Mouse (Mus musculus): ENCODE data around the gene Vamp8.

Vamp8 gene

GRCm38 (mm10) chr6:72389941-72390771 is at the start of gene Vamp8:
Gene Vamp8 (minus strand): TSS chr6:72390703.
- peak; percentile 52 for DNase-seq (ENCODE audit: low read depth, low spot score)

DNA sequence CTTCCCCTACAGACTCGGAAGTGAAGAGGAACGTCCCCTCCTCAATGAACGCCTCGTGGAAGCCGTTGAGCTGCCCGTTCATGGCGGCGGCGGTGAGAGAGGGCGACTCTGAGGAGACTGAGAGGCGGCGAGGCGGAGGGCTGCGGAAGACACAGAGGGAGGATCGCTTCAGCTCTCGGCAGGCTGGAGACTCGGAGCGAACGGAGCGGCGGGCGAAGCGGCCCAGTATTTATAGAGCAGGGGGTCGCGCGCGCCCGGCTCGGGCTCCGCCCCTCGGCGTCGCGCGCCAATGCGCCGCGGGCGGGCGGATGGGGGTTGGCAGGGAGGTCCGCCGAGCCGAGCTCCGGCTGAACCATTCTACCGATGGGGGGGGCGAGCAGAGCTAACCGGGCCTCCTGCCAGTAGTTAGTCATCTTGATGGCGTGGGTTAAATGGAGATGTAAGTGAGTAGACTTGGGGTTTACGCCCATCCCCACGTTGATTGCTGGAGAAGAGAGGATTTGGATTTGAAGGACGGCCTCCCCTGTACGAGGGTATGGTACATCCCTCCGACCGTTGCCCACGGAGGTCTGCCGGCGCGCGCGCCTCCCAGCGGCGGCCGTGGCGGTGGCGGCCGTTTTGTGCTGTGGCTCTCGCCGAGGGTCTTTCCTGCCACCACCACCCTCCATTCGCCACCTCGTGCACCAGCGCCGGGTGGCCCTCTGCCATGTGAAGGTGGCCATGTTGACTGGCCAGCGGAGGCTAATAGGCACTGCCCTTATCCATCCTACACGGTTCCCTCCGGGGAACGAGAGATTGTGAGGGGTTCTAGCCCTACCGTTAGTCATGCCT is 49.1 kb upstream of the Vamp8 start, which contains the start of gene Mat2a:
TSS of gene Mat2a (minus strand) at position 204 of the 831 bp plus-strand sequence.
- DNase-seq (ENCODE audit: low read depth, low spot score): peak; percentile 91

DNA sequence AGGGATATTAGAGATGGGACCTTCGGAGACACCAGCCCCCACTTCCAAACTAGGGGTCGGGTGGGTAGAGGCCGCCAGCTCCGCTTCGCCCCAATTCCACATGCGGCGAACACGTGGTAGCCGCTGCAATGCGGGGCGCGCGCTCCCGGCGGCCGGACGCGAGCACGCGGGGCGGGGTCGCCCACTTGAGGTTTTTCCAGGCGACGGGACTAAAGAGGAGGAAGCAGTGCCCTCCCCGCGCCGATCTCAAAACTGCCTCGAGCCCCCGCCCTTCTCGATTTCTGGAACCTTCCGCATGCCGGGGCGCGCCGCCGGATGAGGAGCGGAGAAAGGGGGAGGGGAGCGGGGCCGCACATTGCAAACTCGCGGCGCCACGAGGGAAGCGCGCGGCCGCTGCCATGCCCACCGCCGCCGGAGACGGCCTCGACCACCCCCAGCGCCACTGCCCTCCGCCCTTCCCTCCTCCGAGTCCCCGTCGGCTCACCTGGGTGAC is 48.4 kb upstream of the Vamp8 start:
- DNase-seq (ENCODE audit: low read depth, low spot score): peak; percentile 72

DNA sequence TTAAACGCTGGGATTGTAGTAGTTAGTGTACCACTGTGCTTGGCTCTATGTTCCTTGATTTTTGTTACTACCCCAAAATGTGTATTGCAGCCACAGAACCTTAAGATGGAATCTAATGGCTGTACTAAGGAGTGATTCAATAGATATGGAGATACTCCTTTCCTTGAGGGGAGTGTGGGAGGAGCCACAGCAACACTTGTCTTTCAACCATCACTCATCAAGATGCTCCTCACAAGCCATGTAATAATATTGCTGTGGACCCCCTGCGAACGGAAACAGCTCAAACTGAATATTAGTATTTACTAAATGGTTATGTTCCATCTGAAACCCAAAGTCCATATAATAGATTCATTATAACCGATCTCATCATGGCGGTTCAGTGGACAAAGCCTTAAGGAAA is 47.7 kb upstream of the Vamp8 start:
- DNase-seq (ENCODE audit: low read depth, low spot score): no peak

GRCm38 (mm10) chr6:72432153-72432552 is 41.6 kb upstream of the Vamp8 start:
- DNase-seq (ENCODE audit: low read depth, low spot score): no peak

GRCm38 (mm10) chr6:72430989-72431921 is 40.8 kb upstream of the Vamp8 start:
- no peak for DNase-seq (ENCODE audit: low read depth, low spot score)

DNA sequence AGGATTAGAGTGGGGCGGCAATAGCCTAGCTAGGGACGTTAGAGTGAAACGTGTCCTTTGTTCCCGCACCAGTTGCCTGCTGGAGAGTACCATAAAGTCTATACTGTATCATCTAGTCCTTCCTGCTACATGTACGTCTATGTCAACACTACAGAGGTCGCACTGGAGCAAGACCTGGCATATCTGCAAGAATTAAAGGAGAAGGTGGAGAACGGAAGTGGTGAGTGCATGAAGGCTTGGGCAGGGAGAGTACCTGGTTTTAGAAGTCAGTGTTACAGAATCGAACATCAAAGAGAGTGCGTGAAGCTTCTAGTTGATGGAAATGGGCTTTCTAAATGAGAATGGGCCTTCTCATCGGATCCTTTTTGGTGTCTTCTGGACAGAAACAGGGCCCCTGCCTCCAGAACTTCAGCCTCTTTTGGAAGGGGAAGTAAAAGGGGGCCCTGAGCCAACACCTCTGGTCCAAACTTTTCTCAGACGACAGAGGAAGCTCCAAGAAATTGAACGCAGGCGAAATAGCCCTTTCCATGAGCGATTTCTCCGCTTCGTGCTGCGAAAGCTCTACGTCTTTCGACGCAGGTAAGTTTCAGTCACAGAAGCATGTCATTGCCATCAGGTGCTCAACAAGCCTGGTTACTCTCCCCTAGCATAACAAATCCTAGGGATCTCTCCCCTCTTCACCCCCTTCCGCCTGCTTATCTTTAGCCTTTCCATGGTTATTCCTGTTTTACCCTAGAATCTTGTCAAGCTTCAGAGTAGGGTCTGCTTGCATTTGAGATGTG is 38.7 kb upstream of the Vamp8 start:
- DNase-seq (ENCODE audit: low read depth, low spot score): no peak

DNA sequence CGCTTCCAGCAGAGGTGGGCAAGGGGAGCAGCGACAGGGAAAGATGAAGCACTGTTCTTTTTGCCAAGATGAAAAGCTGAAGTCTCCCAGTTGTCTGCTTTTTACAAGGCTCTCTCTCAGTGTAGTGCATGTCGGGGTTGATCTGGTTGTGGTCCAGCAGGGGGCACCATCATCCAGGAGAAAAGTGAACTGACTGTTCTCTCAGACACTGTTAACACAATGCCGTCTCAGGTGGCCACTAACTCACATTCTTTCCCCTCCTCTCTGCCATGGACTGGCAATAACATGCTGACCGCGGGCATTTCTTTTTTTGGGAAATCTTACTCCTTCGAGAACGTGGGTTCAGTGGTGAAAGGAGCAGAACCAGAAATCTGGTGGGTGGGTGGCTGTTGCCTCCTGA is 37.5 kb upstream of the Vamp8 start:
- DNase-seq (ENCODE audit: low read depth, low spot score): peak; percentile 80

GRCm38 (mm10) chr6:72425646-72426045 is 35.1 kb upstream of the Vamp8 start:
- no peak for DNase-seq (ENCODE audit: low read depth, low spot score)

DNA sequence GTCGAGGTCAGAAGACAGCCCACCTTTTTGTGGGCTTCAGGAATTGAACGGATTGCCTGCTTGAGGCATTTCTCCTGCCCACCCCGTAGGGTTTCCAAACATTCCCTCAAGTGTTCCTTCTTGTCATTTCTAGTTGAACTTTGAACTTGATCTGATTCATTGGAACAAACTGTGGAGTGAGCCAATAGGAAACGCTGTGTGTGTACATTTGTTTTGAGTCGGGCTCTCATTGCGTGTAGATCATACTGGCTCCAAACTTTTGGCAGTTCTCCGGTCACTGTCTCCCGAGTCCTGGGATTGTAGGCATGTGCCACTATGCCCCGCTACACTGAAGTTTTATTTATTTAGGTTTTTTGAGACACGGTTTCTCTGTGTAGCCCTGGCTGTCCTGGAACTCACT is 30.4 kb upstream of the Vamp8 start:
- no peak for DNase-seq (ENCODE audit: low read depth, low spot score)

GRCm38 (mm10) chr6:72419806-72420205 is 29.3 kb upstream of the Vamp8 start:
- DNase-seq (ENCODE audit: low read depth, low spot score): no peak

GRCm38 (mm10) chr6:72418279-72418678 is 27.8 kb upstream of the Vamp8 start:
- DNase-seq (ENCODE audit: low read depth, low spot score): no peak

DNA sequence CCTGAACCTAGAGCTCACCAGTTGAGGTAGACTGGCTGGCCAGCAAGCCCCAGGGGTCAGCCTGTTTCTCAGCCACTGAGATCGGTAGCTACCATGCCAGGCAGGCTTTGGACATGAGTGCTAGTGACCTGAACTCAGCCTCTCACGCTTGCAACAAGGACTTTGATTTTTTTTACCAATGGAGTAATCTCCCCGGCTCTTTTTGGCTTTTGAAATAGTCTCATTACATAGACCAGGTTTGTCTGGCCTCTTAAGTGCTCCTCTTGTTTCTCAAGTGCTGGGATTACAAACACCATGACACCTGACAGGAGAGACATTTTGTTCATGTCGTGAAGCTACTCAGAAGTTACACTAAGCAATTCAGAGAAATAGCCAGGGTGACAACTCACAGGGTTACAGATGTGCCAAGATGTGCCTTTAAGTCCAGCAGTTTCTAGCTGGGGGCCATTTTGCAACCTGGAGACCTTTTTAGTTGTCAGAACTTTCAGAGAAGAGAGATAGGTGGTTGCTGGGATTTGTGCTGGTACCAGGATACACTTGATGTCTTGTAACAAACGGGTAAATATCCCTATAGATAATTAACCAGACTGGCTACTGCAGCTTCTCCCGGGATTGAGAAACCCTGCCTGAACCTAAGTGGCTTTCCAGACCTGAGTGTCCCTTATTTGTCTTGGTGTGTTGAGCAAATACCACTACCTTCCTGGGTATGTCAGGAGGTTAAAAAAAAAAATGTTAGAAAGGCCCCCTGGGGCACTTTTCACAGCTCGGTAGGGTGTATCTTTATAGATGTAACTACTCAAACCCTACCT is 25.7 kb upstream of the Vamp8 start:
- DNase-seq (ENCODE audit: low read depth, low spot score): no peak

- no peak for DNase-seq (ENCODE audit: low read depth, low spot score)
These were observed 24.7 kb upstream of the Vamp8 start for GRCm38 (mm10) chr6:72415181-72415580.

DNA sequence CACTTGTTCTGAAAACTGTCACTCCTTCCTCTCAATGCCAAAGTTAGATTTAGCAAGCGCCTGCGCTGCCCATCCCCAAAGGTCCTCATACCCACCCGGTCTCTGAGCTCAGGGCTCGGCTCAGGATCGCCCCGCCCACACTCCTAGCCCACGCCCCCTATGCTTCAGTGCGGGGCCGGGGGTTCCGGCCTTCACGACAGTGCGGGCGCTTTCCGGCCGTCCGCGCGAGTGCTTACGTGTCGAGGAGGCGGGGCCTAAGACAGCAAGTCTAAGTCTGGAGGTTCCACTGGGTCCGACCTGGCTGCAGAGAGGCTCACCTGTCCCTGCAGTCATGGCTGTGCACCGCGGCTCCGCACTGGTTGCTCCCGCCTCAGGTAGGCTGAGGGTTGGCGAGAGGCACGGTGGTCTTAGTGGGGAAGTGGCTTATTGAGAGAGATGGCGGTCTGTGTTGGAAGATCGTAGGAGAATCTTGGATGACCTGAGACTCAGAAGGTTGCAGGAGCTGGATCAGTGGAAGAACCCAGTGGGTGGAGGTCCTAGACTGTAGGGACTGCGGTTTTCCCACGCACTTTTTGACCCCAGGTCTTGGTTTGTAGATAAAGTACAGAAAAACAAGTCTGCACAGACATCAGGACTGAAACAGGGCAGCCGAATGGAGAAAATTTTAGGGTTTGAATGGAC is 23.7 kb upstream of the Vamp8 start, which contains the start of gene Ggcx:
TSS of gene Ggcx (plus strand) at position 233 of the 681 bp plus-strand sequence.
- DNase-seq (ENCODE audit: low read depth, low spot score): peak; percentile 92

DNA sequence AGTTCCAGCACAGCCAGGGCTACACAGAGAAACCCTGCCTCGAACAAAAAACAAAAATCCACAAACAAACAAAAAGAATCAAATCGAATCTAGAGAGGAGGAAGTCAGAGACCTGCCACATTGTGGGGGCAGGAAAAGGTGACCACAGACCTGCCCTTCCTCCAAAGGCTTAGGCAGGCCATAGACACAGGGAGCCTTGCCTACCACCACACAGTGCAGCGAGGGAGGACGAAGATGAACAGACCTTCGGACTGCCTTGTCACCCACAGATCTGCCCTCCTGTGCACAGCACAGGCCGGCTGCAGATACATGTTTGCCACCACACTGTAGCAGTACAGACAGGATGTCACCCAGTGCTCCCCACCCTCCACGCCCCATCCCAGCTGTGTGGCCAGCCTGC is 20.0 kb upstream of the Vamp8 start:
- DNase-seq (ENCODE audit: low read depth, low spot score): no peak

DNA sequence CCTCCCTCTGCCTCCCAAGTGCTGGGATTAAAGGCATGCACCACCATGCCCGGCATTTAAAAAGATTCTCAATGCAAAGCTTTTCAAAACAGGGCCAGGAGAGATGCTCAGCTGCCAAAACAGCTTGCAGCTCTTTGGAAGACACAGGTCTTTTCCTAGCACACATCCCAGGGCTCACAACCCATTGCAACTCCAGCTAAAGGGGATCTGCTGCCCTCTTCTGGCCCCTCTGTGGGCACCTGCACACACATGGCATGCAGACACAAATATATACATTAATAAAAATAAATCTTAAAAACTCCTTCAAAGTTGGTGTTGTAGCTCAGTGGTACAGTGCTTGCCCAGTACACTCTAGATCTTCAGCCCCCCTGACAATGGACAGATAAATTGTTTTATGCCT is 19.5 kb upstream of the Vamp8 start:
- DNase-seq (ENCODE audit: low read depth, low spot score): no peak

DNA sequence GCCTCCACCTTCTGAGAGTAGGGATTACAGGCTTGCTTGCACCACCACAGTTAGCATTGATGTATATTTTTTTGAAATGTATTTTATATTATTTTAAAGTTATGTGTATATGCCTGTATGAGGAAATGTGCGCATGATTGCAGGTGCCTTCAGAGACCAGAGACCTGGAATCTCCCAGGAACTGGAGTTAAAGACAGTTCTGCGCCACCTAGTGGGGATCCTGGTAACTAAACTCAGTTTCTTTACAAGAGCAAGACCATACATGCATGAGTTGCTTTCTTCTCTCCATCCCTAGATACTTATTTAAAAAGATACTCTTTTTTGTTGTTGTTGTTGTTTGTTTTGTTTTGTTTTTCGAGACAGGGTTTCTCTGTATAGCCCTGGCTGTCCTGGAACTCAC is 19.1 kb upstream of the Vamp8 start:
- peak; percentile 80 for DNase-seq (ENCODE audit: low read depth, low spot score)

DNA sequence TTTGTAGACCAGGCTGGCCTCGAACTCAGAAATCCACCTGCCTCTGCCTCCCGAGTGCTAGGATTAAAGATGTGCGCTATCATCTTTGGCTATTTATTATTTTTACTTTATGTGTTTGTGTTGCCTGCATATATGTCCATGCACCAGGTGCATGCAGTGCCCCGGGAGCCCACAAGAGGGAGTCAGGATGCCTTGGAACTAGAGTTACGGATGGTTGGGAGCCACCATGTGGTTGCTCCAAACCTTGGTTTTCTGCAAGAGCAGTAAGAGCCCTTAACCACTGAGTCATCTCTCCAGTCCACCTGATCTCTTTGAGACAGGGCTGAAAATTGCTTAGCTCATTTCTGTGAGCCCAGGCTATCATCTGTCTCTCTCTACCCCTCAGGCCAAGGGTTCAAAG is 16.6 kb upstream of the Vamp8 start:
- peak; percentile 89 for DNase-seq (ENCODE audit: low read depth, low spot score)

All from forelimb bud, embryonic 11.5 days (tissue).